Comparison of ENCODE assay signal across 27 mouse cellular contexts in genomic region chr11:97275349-97275748, GRCm38 (mm10). TPM values are rescaled to one million over a fixed set of nuclear protein-coding genes. Genes with fewer than 3 reads are reported as not detected.
DNase-seq lines count a peak whose midpoint lies in the region; ATAC-seq and TF ChIP-seq lines count a peak whose summit lies in the region.
"Had no signal": no experiment of that assay in that cellular context is flagged by ENCODE, and none has a peak within 500 bp of the region (broad histone marks: within the 10 kb centered on the region; RNA-seq: fewer than 3 reads in every experiment).

No protein-coding gene starts in this region.

- TF ChIP-seq EP300 in MEL (IDR thresholded peaks at IDR 0.05; ENCODE audit: low read depth in 1 of 2, low read length in 2 of 2): no peak

- H3K27ac ChIP-seq in MEL (ENCODE audit: control insufficient read depth, low read depth, low read length): peak overlapping the region; percentile 0; the same call in 1 of the 2 replicates
- 0 out of 2 replicates have a peak overlapping the region, but pooled peaks have one; percentile 50 for H3K27ac ChIP-seq in intestine, postnatal 0 days (ENCODE audit: low read depth, low read length)
- no peak overlapping the region for H3K27ac ChIP-seq in cerebellum, adult 2 months (ENCODE audit: insufficient read depth, low read length)
- H3K27ac ChIP-seq: hindbrain, embryonic 10.5 days; hindbrain, embryonic 15.5 days; limb, embryonic 13.5 days; midbrain, embryonic 12.5 days had no signal

- H3K79me2 ChIP-seq in MEL (ENCODE audit: control insufficient read depth, insufficient read depth, low read length, poor library complexity): peaks cover 67% of the 10 kb centered on the region

- TF ChIP-seq POLR2A in MEL (IDR thresholded peaks at IDR 0.05; ENCODE audit: control insufficient read depth in 1 of 2, insufficient read depth in 1 of 2, low read depth in 1 of 2, low read length in 2 of 2, poor library complexity in 1 of 2): no peak
- TF ChIP-seq POLR2A in cerebellum, adult 2 months (IDR thresholded peaks at IDR 0.05; ENCODE audit: borderline replicate concordance, insufficient read depth, low read length): no peak

- peak; percentile 8 for DNase-seq in thymus, postnatal 14 days
- no peak for DNase-seq in thymus, postnatal 4 days
- DNase-seq in MEL (ENCODE audit: low read depth, low spot score): peak; percentile 28
- DNase-seq in cerebellum, adult 2 months: no peak
- no peak for DNase-seq in spleen, postnatal 4 days (ENCODE audit: low spot score in 2 of 2)
- no peak for DNase-seq in kidney, postnatal 25 days
- DNase-seq: adrenal gland, postnatal 14 days; cerebellum, adult 11 months; cerebellum, postnatal 10 days; heart, postnatal 14 days; kidney, adult 9 months; kidney, postnatal 10 days; layer of hippocampus, adult 9-11 months; lung, postnatal 4 days; thymus, adult 18-20 months had no signal

- peaks cover 3 to 20% of the 10 kb centered on the region in 2 experiments; a peak in 3 of 4 replicates for H3K36me3 ChIP-seq in MEL (ENCODE audit: control insufficient read depth in 1 of 2, insufficient read depth in 2 of 2, low read length in 2 of 2)
- no peaks in the 10 kb centered on the region for H3K36me3 ChIP-seq in intestine, postnatal 0 days (ENCODE audit: control insufficient read depth, insufficient read depth)
- H3K36me3 ChIP-seq: hindbrain, embryonic 15.5 days; midbrain, embryonic 12.5 days had no signal

- no peak overlapping the region for H3K9ac ChIP-seq in MEL (ENCODE audit: control insufficient read depth, low read depth, low read length, poor library complexity, severe bottlenecking)
- no peak overlapping the region for H3K9ac ChIP-seq in intestine, postnatal 0 days (ENCODE audit: low read depth, low read length)
- H3K9ac ChIP-seq: hindbrain, embryonic 15.5 days; limb, embryonic 13.5 days; midbrain, embryonic 12.5 days had no signal

- H3K27me3 ChIP-seq in MEL (ENCODE audit: control insufficient read depth in 1 of 2, insufficient read depth in 2 of 2, low read length in 2 of 2): no peaks in the 10 kb centered on the region
- no peaks in the 10 kb centered on the region for H3K27me3 ChIP-seq in intestine, postnatal 0 days (replicated peaks; ENCODE audit: control insufficient read depth, insufficient read depth, low read length)
- no peaks in the 10 kb centered on the region for H3K27me3 ChIP-seq in cerebellum, adult 2 months (ENCODE audit: control insufficient read depth, insufficient read depth, low read length)
- H3K27me3 ChIP-seq: hindbrain, embryonic 15.5 days; limb, embryonic 13.5 days; megakaryocyte, embryonic 14.5 days; midbrain, embryonic 12.5 days; Patski had no signal

- peak overlapping the region; percentile 37 for H3K4me2 ChIP-seq in intestine, postnatal 0 days (replicated peaks; ENCODE audit: low read depth)
- H3K4me2 ChIP-seq: hindbrain, embryonic 15.5 days; limb, embryonic 13.5 days; liver, embryonic 11.5 days; midbrain, embryonic 12.5 days had no signal

- H3K4me1 ChIP-seq in MEL (ENCODE audit: control insufficient read depth in 1 of 2, insufficient read depth in 2 of 2, low read length in 2 of 2): peaks cover 2 to 18% of the 10 kb centered on the region in 2 experiments; a peak in 3 of 4 replicates
- 0 out of 2 replicates have a peak, but pooled peaks cover 6% of the 10 kb centered on the region for H3K4me1 ChIP-seq in intestine, postnatal 0 days (replicated peaks; ENCODE audit: control insufficient read depth, insufficient read depth, low read length)
- peaks cover 5% of the 10 kb centered on the region; the same call in 1 of the 2 replicates for H3K4me1 ChIP-seq in cerebellum, adult 2 months (ENCODE audit: control insufficient read depth, insufficient read depth, low read length)

- 0 out of 4 replicates have a peak overlapping the region, but pooled peaks of 1 of the 2 experiments have one; percentile 7 for H3K4me3 ChIP-seq in MEL (ENCODE audit: control insufficient read depth in 1 of 2, insufficient read depth in 1 of 2, low read depth in 2 of 2, low read length in 2 of 2)
- H3K4me3 ChIP-seq in intestine, postnatal 0 days (ENCODE audit: low read depth, low read length): no peak overlapping the region
- H3K4me3 ChIP-seq in cerebellum, adult 2 months (replicated peaks; ENCODE audit: insufficient read depth, low read depth, low read length): no peak overlapping the region
- H3K4me3 ChIP-seq: erythroblast, embryonic 14.5 days; hindbrain, embryonic 10.5 days; hindbrain, embryonic 15.5 days; limb, embryonic 13.5 days; midbrain, embryonic 12.5 days had no signal

- no peaks in the 10 kb centered on the region for H3K9me3 ChIP-seq in MEL (replicated peaks; ENCODE audit: insufficient read depth, low read length)
- no peaks in the 10 kb centered on the region for H3K9me3 ChIP-seq in intestine, postnatal 0 days (ENCODE audit: control insufficient read depth)
- H3K9me3 ChIP-seq: G1E; hindbrain, embryonic 15.5 days; megakaryocyte, embryonic 14.5 days had no signal

- peak; percentile 74 for ATAC-seq in intestine, postnatal 0 days
- ATAC-seq: CD4-positive, CD25-positive, alpha-beta regulatory T cell, adult 4 months; forebrain, embryonic 16.5 days; Patski had no signal

- WGBS in intestine, postnatal 0 days: 31% methylated on average over 2 of the region's 2 CpGs
- WGBS in cerebellum, adult 2 months: 59% methylated on average over 2 of the region's 2 CpGs

- no peak for TF ChIP-seq CTCF in MEL (IDR thresholded peaks at IDR 0.05 in 2 of 3, conservative IDR thresholded peaks at IDR 0.05 in 1 of 3; ENCODE audit: control insufficient read depth in 1 of 3, insufficient read depth in 1 of 3, low read depth in 2 of 3, low read length in 3 of 3, poor library complexity in 1 of 3, severe bottlenecking in 1 of 3)
- no peak for TF ChIP-seq CTCF in intestine, postnatal 0 days (IDR thresholded peaks at IDR 0.05; ENCODE audit: low read depth)
- TF ChIP-seq CTCF in cerebellum, adult 2 months (IDR thresholded peaks at IDR 0.05; ENCODE audit: borderline replicate concordance, insufficient read depth, low read depth, low read length): no peak

- no peak for TF ChIP-seq RAD21 in MEL (IDR thresholded peaks at IDR 0.05; ENCODE audit: low read depth, low read length)

TF ChIP-seq in MEL, 35 proteins besides CTCF, POLR2A, EP300 and RAD21:
- TF ChIP-seq ELF1 (IDR thresholded peaks at IDR 0.05; ENCODE audit: low read depth, low read length): 0 out of 2 replicates have a peak, but pooled peaks have one; percentile 12
- no peak for TF ChIP-seq ZMIZ1 (IDR thresholded peaks at IDR 0.05; ENCODE audit: low read depth, low read length)
- no peak for TF ChIP-seq MAX (IDR thresholded peaks at IDR 0.05; ENCODE audit: low read length)
- no peak for TF ChIP-seq MAFK (IDR thresholded peaks at IDR 0.05; ENCODE audit: borderline replicate concordance, low read depth, low read length)
- TF ChIP-seq GATA1 (IDR thresholded peaks at IDR 0.05; ENCODE audit: low read depth, low read length): peak; percentile 25; the same call in 1 of the 2 replicates
- TF ChIP-seq GABPA (IDR thresholded peaks at IDR 0.05; ENCODE audit: low read depth, low read length): no peak
- no peak for TF ChIP-seq ZC3H11A (IDR thresholded peaks at IDR 0.05; ENCODE audit: low read depth, low read length)
- TF ChIP-seq SIN3A (IDR thresholded peaks at IDR 0.05; ENCODE audit: low read length): no peak
- no peak for TF ChIP-seq HCFC1 (IDR thresholded peaks at IDR 0.05; ENCODE audit: low read depth, low read length)
- TF ChIP-seq TBP (IDR thresholded peaks at IDR 0.05; ENCODE audit: low read depth, low read length): no peak
- TF ChIP-seq ZNF384 (IDR thresholded peaks at IDR 0.05; ENCODE audit: low read depth, low read length): peak; percentile 70
- no peak for TF ChIP-seq SMC3 (IDR thresholded peaks at IDR 0.05; ENCODE audit: low read depth, low read length)

RNA-seq across cellular contexts. Expression of gene Npepps, which starts 5.1 kb away (rescaled TPM):
- total RNA-seq in MEL (2012; rRNA removed): 20.5 and 28.1 TPM in 2 replicates
- 10 to 100 TPM in 1 of 2 experiments, not detected in 1; 41.6 TPM for polyA plus RNA-seq in MEL (2012; ENCODE audit: insufficient read depth in 1 of 2, insufficient read length in 2 of 2, low read depth in 1 of 2, low replicate concordance in 2 of 2, missing spikeins in 1 of 2)
- polyA plus RNA-seq in intestine, postnatal 0 days (2015; fragmentation: Nextera tagmentation; extraction: Ambion mirVana): 41.9 and 54.7 TPM in 2 replicates
- polyA plus RNA-seq in cerebellum, adult 2 months (2012; rRNA removed): 97.4 and 103 TPM in 2 replicates

RNA-seq across cellular contexts. Expression of gene Mrpl45, which starts 40.2 kb away (rescaled TPM):
- 72.7 and 74.5 TPM in 2 replicates for total RNA-seq in MEL (2012; rRNA removed)
- 10 to 100 TPM in 1 of 2 experiments, not detected in 1; 65.0 TPM for polyA plus RNA-seq in MEL (2012; ENCODE audit: insufficient read depth in 1 of 2, insufficient read length in 2 of 2, low read depth in 1 of 2, low replicate concordance in 2 of 2, missing spikeins in 1 of 2)
- polyA plus RNA-seq in intestine, postnatal 0 days (2015; fragmentation: Nextera tagmentation; extraction: Ambion mirVana): 40.2 and 40.5 TPM in 2 replicates
- polyA plus RNA-seq in cerebellum, adult 2 months (2012; rRNA removed): 37.8 and 40.6 TPM in 2 replicates

Comparison
In these comparisons a context has a peak if more than half of its experiments do, and no peak if none do; other contexts are left out.
1. DNase-seq: peak in thymus, postnatal 14 days (single experiment) and MEL (single experiment); none in thymus, postnatal 4 days (single experiment), cerebellum, adult 2 months (0 of 2), spleen, postnatal 4 days (0 of 2) and kidney, postnatal 25 days (0 of 2).